Mouse (Mus musculus): ENCODE measurements at regions not wholly inside any gene's neighbourhood (a gene's known extent, or its start where the extent isn't known, plus 50 kb on each side); places are given as distances from the start of the nearest gene placed in this dataset.

- 59% methylated on average over 16 of the region's 16 CpGs for WGBS
- H3K27ac ChIP-seq (ENCODE audit: low read length) = no peak overlapping the region
- H3K4me2 ChIP-seq (ENCODE audit: low read depth, low read length) = no peak overlapping the region
- no peak for ATAC-seq (ENCODE audit: low read depth)
- H3K27me3 ChIP-seq (ENCODE audit: control insufficient read depth, insufficient read depth, low read depth, low read length) = no peaks in the 10 kb centered on the region
- H3K36me3 ChIP-seq (ENCODE audit: control insufficient read depth, insufficient read depth, low read length) = no peaks in the 10 kb centered on the region
- H3K9ac ChIP-seq (ENCODE audit: low read length) = no peak overlapping the region
- H3K4me3 ChIP-seq (ENCODE audit: low read length) = no peak overlapping the region
- peaks cover 4% of the 10 kb centered on the region; the same call in 1 of the 2 replicates for H3K9me3 ChIP-seq (ENCODE audit: control insufficient read depth, low read length)
- no peaks in the 10 kb centered on the region for H3K4me1 ChIP-seq (replicated peaks; ENCODE audit: control insufficient read depth, insufficient read depth, low read length)
These were observed 133.6 kb upstream of the Zfp64 start for GRCm38 (mm10) chr2:169088870-169089484.

- no peak for ATAC-seq (ENCODE audit: low read depth)
- 73% methylated on average over 10 of the region's 10 CpGs for WGBS
These were observed 132.9 kb upstream of the Zfp64 start for GRCm38 (mm10) chr2:169088301-169088700.

GRCm38 (mm10) chr2:169071267-169071666 is 115.9 kb upstream of the Zfp64 start:
- Histone ChIP-seq H3K27me3 (ENCODE audit: control insufficient read depth, insufficient read depth, low read depth, low read length) (no peaks in the 10 kb centered on the region), H3K36me3 (ENCODE audit: control insufficient read depth, insufficient read depth, low read length) (no peaks in the 10 kb centered on the region), H3K9ac (ENCODE audit: low read length) (no peak overlapping the region), H3K4me1 (replicated peaks; ENCODE audit: control insufficient read depth, insufficient read depth, low read length) (no peaks in the 10 kb centered on the region), H3K4me3 (ENCODE audit: low read length) (no peak overlapping the region), H3K27ac (ENCODE audit: low read length) (no peak overlapping the region), H3K9me3 (ENCODE audit: control insufficient read depth, low read length) (no peaks in the 10 kb centered on the region), H3K4me2 (ENCODE audit: low read depth, low read length) (no peak overlapping the region)
- no peak for ATAC-seq (ENCODE audit: low read depth)

More at GRCm38 (mm10) chr2:169088301-169088700, 132.9 kb upstream of the Zfp64 start:
- Histone ChIP-seq H3K4me3 (ENCODE audit: low read length) (no peak overlapping the region), H3K27ac (ENCODE audit: low read length) (no peak overlapping the region), H3K9me3 (ENCODE audit: control insufficient read depth, low read length) (peaks cover 4% of the 10 kb centered on the region; the same call in 1 of the 2 replicates), H3K9ac (ENCODE audit: low read length) (no peak overlapping the region), H3K4me2 (ENCODE audit: low read depth, low read length) (no peak overlapping the region), H3K4me1 (replicated peaks; ENCODE audit: control insufficient read depth, insufficient read depth, low read length) (no peaks in the 10 kb centered on the region), H3K36me3 (ENCODE audit: control insufficient read depth, insufficient read depth, low read length) (no peaks in the 10 kb centered on the region), H3K27me3 (ENCODE audit: control insufficient read depth, insufficient read depth, low read depth, low read length) (no peaks in the 10 kb centered on the region)

- no peak overlapping the region for H3K4me2 ChIP-seq (ENCODE audit: low read depth, low read length)
- H3K4me1 ChIP-seq (replicated peaks; ENCODE audit: control insufficient read depth, insufficient read depth, low read length) = no peaks in the 10 kb centered on the region; the same call in 1 of the 2 replicates
- no peak overlapping the region for H3K27ac ChIP-seq (ENCODE audit: low read length)
- no peaks in the 10 kb centered on the region for H3K27me3 ChIP-seq (ENCODE audit: control insufficient read depth, insufficient read depth, low read depth, low read length)
- H3K36me3 ChIP-seq (ENCODE audit: control insufficient read depth, insufficient read depth, low read length) = no peaks in the 10 kb centered on the region
- 68% methylated on average over 16 of the region's 16 CpGs for WGBS
- no peak overlapping the region for H3K4me3 ChIP-seq (ENCODE audit: low read length)
- no peak overlapping the region for H3K9ac ChIP-seq (ENCODE audit: low read length)
- H3K9me3 ChIP-seq (ENCODE audit: control insufficient read depth, low read length) = no peaks in the 10 kb centered on the region
- peak; percentile 70 for ATAC-seq (ENCODE audit: low read depth)
These were observed 109.8 kb upstream of the Zfp64 start for GRCm38 (mm10) chr2:169065166-169065698.

- H3K9me3 ChIP-seq (ENCODE audit: control insufficient read depth, low read length) = peaks cover 2% of the 10 kb centered on the region; the same call in 1 of the 2 replicates
- peak; percentile 68 for ATAC-seq (ENCODE audit: low read depth)
- H3K9ac ChIP-seq (ENCODE audit: low read length) = no peak overlapping the region
- no peaks in the 10 kb centered on the region for H3K36me3 ChIP-seq (ENCODE audit: control insufficient read depth, insufficient read depth, low read length)
- no peak overlapping the region for H3K27ac ChIP-seq (ENCODE audit: low read length)
- no peaks in the 10 kb centered on the region for H3K27me3 ChIP-seq (ENCODE audit: control insufficient read depth, insufficient read depth, low read depth, low read length)
- 0 out of 2 replicates have a peak overlapping the region, but pooled peaks have one; percentile 17 for H3K4me2 ChIP-seq (ENCODE audit: low read depth, low read length)
- H3K4me1 ChIP-seq (replicated peaks; ENCODE audit: control insufficient read depth, insufficient read depth, low read length) = no peaks in the 10 kb centered on the region; the same call in 1 of the 2 replicates
- WGBS = 1% methylated on average over 11 of the region's 11 CpGs
- H3K4me3 ChIP-seq (ENCODE audit: low read length) = no peak overlapping the region
These were observed 106.1 kb upstream of the Zfp64 start for GRCm38 (mm10) chr2:169061520-169061919.

GRCm38 (mm10) chr2:169060495-169060894 is 105.1 kb upstream of the Zfp64 start:
- no peak for ATAC-seq (ENCODE audit: low read depth)
- H3K4me2 ChIP-seq (ENCODE audit: low read depth, low read length) = no peak overlapping the region
- H3K9ac ChIP-seq (ENCODE audit: low read length) = no peak overlapping the region
- H3K27me3 ChIP-seq (ENCODE audit: control insufficient read depth, insufficient read depth, low read depth, low read length) = no peaks in the 10 kb centered on the region
- H3K4me1 ChIP-seq (replicated peaks; ENCODE audit: control insufficient read depth, insufficient read depth, low read length) = no peaks in the 10 kb centered on the region; the same call in 1 of the 2 replicates
- no peaks in the 10 kb centered on the region for H3K36me3 ChIP-seq (ENCODE audit: control insufficient read depth, insufficient read depth, low read length)
- H3K4me3 ChIP-seq (ENCODE audit: low read length) = no peak overlapping the region
- H3K9me3 ChIP-seq (ENCODE audit: control insufficient read depth, low read length) = peaks cover 2% of the 10 kb centered on the region; the same call in 1 of the 2 replicates
- H3K27ac ChIP-seq (ENCODE audit: low read length) = no peak overlapping the region
- 54% methylated on average over 13 of the region's 13 CpGs for WGBS

- H3K9me3 ChIP-seq (ENCODE audit: control insufficient read depth, low read length) = peaks cover 2% of the 10 kb centered on the region; the same call in 1 of the 2 replicates
- no peak overlapping the region for H3K9ac ChIP-seq (ENCODE audit: low read length)
- 71% methylated on average over 5 of the region's 5 CpGs for WGBS
- ATAC-seq (ENCODE audit: low read depth) = no peak
- H3K4me2 ChIP-seq (ENCODE audit: low read depth, low read length) = no peak overlapping the region
- H3K4me1 ChIP-seq (replicated peaks; ENCODE audit: control insufficient read depth, insufficient read depth, low read length) = no peaks in the 10 kb centered on the region; the same call in 1 of the 2 replicates
- H3K36me3 ChIP-seq (ENCODE audit: control insufficient read depth, insufficient read depth, low read length) = no peaks in the 10 kb centered on the region
- H3K27me3 ChIP-seq (ENCODE audit: control insufficient read depth, insufficient read depth, low read depth, low read length) = no peaks in the 10 kb centered on the region
- no peak overlapping the region for H3K27ac ChIP-seq (ENCODE audit: low read length)
- H3K4me3 ChIP-seq (ENCODE audit: low read length) = no peak overlapping the region
These were observed 102.4 kb upstream of the Zfp64 start for GRCm38 (mm10) chr2:169057831-169058230.

GRCm38 (mm10) chr2:169049947-169050346 is 94.6 kb upstream of the Zfp64 start:
- 82% methylated on average over 14 of the region's 14 CpGs for WGBS
- H3K36me3 ChIP-seq (ENCODE audit: control insufficient read depth, insufficient read depth, low read length) = no peaks in the 10 kb centered on the region

GRCm38 (mm10) chr2:169041748-169042147 is 86.4 kb upstream of the Zfp64 start:
- Histone ChIP-seq H3K27me3 (ENCODE audit: control insufficient read depth, insufficient read depth, low read depth, low read length) (no peaks in the 10 kb centered on the region), H3K27ac (ENCODE audit: low read length) (no peak overlapping the region), H3K9me3 (ENCODE audit: control insufficient read depth, low read length) (no peaks in the 10 kb centered on the region), H3K4me1 (replicated peaks; ENCODE audit: control insufficient read depth, insufficient read depth, low read length) (no peaks in the 10 kb centered on the region), H3K4me2 (ENCODE audit: low read depth, low read length) (no peak overlapping the region), H3K36me3 (ENCODE audit: control insufficient read depth, insufficient read depth, low read length) (no peaks in the 10 kb centered on the region), H3K9ac (ENCODE audit: low read length) (no peak overlapping the region), H3K4me3 (ENCODE audit: low read length) (no peak overlapping the region)
- WGBS = 79% methylated on average over 2 of the region's 2 CpGs
- ATAC-seq (ENCODE audit: low read depth) = no peak

More at GRCm38 (mm10) chr2:169049947-169050346, 94.6 kb upstream of the Zfp64 start:
- no peak overlapping the region for H3K4me2 ChIP-seq (ENCODE audit: low read depth, low read length)
- H3K27me3 ChIP-seq (ENCODE audit: control insufficient read depth, insufficient read depth, low read depth, low read length) = no peaks in the 10 kb centered on the region
- no peak overlapping the region for H3K27ac ChIP-seq (ENCODE audit: low read length)
- no peaks in the 10 kb centered on the region for H3K4me1 ChIP-seq (replicated peaks; ENCODE audit: control insufficient read depth, insufficient read depth, low read length)
- H3K9me3 ChIP-seq (ENCODE audit: control insufficient read depth, low read length) = no peaks in the 10 kb centered on the region
- H3K9ac ChIP-seq (ENCODE audit: low read length) = no peak overlapping the region
- no peak for ATAC-seq (ENCODE audit: low read depth)
- no peak overlapping the region for H3K4me3 ChIP-seq (ENCODE audit: low read length)
